Mouse (Mus musculus) kidney, adult 11 months (tissue): ENCODE data around the gene Wbp2nl.
A peak's percentile ranks its signal among the peaks of the same experiment; 100 is the strongest.

Experiments used
- DNase-seq: peaks from one replicate; pipeline ENCODE4 v3.0.0; 2022

The Wbp2nl gene

DNA sequence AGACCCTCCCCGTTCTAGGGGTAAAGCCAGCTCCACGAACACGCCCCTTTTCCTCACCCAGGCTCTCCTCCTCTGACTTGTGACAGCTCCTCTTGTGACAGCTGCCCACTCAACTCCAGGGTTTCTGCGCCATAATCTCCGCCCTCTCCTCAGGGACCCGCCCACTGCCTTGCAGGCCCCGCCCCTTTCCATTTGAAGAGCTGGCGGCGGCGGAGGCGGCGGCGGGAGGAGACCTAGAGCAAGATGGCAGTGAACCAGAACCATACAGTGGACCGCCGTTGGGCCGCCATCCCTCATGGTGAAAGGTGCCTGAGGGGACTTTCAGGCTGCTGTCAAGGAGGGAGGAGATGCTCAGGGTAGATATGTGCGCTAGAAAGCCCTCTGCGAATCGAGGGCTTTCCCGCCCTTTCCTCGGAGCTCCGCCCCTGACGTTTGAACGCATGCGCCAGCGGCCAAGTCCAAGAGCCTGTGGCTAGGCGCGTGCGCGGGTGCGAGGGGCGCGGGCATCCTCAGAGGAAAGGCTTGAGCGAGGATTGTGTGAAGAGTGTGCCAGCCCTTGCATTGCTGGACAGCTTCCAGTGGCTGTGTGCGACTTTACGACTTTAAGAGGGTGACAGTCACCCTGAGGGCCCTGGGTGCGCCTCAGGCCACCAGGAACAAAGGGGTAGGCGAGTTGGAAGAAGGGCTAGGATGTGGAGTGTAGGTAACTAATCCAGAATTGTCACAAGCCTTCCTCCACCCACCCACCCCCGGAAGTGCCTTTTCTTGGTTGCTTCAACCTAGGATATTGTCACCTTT is at the start of gene Wbp2nl:
Gene Wbp2nl (plus strand): TSS at position 191 of the 798 bp plus-strand sequence.
- peak; percentile 7 for DNase-seq

DNA sequence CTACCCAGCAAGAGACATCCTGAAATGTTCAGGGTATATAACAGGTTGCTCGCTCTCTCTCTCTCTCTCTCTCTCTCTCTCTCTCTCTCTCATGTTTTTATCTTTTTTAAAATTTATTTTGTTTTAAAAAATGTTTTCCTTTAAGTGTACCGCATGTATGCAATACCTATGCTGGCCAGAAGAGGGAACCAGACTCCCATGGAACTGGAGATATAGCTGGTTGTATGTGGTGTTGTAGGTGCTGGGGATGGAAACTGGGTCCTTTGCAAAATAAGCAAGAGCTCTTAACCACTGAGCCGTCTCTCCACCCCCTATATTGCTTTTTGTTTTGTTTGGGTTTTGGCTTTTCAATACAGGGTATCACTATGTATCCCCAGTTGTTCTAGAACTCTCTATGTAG is 47.2 kb upstream of the Wbp2nl start:
- no peak for DNase-seq

DNA sequence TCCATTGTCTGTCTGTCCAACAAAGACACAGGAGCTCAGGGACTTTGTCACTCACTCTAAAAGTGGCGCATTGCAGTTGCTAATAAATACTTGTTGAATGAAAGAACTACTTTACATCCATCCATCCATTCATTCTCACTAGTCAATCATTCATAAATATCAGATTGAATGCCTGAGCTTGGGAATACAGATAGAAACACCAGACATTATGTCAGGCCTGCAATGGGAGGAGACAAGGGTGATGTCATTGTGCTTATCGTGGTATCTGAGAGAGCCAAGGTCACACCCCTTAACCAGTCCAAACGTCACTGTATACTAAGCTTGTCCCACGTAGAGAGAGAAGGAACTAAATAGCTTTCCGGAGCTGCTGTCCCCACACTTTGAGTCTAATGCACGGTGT is 46.7 kb upstream of the Wbp2nl start, which contains the start of gene 1500009C09Rik:
Gene 1500009C09Rik (plus strand): TSS at position 301 of the 400 bp plus-strand sequence.
- DNase-seq, result no peak

DNA sequence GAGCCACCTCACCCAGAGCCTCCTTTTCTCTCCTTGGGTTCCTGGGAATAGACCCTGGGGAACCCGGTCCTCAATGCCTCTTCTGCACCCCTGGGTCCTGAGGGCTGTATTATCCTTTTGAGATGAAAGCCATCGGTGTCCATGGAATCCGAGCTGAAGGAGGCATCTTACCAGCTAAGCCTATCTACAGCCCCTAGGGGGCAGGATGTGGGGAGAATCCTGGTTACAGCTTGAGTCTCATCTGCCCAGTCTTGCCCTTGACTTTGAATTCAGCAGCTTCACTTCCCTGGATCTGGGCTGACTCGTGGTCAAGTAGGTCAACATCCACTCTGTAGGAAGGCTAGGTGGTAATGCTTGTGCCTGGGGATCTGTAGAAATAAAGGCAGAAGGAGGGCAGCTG is 43.5 kb upstream of the Wbp2nl start:
- no peak for DNase-seq

DNA sequence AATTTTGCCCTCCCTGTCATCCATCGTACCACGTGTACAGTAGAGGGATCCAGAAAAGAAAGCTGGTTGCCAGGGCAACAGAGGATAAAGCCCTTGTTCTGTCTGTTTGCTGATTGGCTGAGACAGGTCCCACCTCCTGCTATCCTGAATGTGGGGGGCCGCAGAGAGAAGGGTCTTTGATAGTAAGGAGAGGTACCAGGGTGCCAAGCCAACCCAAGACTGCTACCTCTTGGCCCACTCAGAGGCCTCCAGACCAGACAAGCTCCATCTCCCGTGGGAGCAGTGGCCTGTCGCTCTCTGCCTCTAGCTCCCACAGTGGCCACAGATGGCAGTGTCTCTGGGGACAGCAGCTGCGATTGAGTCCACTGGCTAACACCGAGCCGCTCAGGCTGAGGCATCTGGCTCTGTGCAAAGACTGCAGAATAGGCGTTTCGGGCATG is 42.8 kb upstream of the Wbp2nl start:
- DNase-seq, result no peak

DNA sequence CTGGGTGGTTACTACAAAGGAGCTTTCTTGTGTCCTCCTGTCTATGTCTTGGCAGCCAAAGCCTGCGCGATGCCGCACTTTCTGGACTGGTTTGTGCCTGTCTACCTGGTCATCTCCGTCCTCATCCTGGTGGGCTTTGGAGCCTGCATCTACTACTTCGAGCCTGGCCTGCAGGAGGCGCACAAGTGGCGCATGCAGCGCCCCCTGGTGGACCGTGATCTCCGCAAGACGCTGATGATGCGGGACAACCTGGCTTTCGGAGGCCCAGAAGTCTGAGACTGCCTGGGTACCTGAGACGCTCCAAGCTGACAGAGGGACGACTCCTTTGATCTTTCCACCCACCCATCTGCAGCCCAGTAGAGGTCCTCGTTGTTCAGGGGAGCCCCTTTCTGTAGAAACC is 39.2 kb upstream of the Wbp2nl start:
- DNase-seq, result no peak

DNA sequence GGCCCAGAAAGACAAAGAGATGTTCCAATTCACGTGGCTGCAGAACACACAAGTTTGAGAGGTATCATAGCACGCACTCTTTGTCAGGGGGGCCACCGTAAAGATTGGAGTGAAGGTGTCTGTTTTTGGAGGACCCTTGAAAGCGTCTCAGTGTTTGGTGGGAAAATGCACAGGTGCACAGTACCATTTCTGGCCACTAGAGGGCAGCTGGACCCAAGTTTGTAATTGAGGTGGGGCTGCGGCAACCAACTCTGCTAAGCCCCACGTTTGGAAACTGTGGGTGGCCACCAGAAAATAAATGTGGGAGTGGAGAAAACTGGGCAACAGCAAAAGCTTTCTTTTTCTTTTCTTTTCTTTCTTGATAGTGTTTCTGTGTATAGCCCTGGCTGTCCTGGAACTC is 32.4 kb upstream of the Wbp2nl start:
- peak; percentile 22 for DNase-seq

DNA sequence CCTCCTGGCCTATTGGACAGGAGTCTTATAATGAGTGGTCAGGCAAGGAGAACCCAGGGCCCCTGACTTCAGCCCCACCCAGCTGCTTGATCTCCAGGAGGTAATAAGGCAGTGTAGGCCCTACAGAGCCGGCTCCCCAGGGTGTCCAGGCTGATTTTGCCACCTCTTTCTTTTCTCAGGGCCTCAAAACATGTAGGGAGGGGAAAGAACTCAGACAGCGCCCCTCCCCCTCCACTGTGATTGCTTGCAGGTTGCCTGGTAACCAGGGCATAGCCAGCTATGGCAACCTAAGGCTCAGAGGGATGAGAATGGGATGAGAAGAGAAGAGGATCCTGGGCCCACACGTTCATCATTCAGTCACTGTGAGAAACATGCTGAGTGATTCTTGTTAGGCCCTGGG is 30.6 kb upstream of the Wbp2nl start:
- DNase-seq, result no peak

DNA sequence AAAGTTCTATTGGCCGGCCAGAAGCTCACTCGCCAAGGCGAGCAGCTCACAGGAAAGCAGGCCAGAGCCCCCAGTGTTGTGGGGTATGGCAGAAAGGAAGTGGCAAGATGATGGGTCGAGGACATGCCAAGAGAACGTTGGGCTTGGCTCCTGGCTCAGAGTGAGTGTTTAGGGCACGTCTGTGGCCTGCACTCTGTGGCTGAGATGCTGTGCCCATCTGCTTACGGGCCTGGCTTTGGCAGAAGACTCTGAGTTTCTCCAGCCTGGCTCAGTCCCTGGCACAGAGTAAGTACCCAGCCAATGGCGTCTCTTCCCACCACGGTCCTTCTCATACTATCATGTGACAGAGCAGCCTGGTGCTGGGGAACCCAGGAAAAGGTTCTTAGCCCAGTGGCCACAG is 30.0 kb upstream of the Wbp2nl start:
- no peak for DNase-seq

DNA sequence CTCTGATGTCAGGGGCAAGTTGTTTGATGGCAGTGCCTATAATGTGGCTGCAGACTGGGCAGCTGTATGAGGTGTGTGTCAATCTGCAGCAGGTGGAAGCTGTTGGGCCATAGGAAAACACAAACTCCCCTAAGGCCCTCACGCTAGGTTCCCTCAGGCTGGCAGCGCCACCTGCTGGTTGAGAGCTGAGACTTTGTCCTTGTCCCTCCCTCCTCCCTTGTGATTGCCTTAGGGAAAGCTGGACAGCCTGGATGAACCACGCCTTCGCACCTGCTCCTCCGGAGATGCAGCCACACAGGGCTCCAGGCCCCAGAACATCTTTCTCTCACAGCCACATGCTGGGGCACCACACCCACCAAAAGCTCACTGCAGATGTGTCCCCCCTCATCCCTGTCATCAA is 27.6 kb upstream of the Wbp2nl start:
- DNase-seq, result peak; percentile 21

DNA sequence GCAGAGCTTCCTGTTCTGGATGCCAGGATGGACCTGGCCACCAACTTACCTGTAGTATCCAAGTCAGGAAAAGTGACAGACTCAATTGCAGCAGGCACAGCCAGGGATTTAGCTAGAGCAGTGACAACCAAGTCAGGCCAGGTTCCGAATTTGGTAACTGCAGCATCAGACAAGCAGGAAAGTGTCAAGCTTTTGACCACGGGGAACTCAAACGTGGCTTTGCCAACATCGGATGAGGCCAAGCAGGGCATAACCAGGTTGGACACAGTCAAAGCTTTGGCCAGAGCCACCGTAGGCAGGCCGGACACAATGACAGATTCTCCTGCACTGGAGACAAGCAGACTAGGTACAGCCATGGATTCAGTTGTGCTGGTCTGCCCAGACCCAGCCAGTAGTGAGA is 26.5 kb upstream of the Wbp2nl start:
- no peak for DNase-seq

DNA sequence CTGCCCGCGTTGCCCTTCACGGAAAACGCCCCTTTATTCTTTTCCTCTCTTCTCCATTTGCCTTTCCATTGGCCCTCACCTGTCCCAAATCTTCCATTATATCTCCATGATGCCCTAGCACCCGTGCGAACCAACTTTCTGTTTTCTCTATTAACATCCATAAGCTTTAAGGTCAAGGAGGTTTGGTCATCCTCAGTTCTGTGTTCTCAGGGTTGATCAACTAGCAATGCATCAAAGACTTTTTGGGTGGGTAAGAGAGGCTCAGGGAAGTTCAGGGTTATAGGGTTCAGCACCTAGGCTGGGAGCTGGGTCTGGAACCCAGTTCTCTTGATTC is 24.2 kb upstream of the Wbp2nl start, which contains the start of gene Sept3:
Gene Sept3 (plus strand): TSS at position 301 of the 334 bp plus-strand sequence.
- DNase-seq, result no peak

DNA sequence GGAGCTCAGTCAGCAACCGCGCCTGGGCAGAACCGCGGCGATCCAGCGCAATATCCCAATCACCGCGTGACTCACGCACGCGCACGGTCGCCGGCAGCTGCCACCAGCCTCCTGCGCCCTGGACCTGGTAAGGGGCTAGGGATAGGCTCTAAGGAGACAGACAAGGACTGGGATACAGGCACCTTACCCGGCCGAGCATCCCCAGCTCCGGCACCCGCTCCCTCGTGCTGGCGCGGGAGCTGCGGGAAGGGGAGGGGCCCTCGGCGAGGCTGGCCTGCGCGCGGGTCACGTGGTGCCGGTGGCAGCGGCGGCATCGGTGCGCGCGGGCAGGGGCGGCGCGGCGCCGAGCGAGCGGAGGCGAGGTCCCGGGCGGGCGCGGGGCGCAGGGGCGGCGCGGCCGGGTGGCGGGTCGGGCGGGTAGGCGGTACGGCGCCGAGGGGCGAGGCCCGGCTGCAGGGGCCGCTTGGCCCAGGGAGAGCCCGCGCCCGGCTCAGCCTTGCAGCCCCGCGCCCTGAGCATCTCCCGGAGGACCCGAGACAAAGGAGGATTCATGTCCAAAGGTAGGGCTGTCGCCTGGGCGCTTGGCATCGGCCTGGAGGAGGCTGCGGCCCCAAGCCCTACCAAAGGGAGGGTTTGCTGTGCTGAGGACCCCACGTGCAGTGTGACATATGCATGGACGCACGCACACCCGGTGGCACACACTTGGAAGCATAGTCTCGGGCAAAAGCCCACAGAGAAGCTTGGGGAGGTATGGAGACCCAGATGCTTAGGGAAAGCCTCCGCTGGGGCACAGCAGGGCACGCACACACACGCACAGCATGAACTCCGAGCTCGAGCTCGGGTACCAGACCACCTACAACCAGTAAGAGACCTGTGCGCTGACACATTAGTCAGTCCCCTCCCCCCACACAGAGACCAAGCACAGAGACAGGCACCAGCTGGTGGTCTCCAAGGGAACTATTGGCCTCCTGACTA is 23.5 kb upstream of the Wbp2nl start:
- DNase-seq, result no peak

DNA sequence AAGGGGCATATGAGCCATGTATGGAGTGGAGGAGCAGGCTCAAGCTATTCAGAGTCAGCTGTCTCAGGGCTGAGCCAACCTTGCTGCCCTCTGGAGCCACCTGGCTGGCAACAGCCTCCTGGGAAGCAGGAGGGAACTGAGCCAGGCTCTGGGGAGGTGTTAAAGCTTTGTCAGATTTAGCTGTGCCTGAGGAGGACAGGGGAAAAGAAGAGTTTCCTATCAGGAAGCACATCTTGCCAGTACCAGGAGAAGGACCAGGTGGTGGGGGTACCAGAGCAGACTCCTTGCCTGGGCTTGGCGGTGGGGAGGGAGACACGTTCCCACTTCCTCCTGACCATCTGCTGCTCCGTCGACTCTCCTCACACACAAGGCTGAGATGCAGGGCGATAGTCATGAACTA is 21.2 kb upstream of the Wbp2nl start:
- no peak for DNase-seq

DNA sequence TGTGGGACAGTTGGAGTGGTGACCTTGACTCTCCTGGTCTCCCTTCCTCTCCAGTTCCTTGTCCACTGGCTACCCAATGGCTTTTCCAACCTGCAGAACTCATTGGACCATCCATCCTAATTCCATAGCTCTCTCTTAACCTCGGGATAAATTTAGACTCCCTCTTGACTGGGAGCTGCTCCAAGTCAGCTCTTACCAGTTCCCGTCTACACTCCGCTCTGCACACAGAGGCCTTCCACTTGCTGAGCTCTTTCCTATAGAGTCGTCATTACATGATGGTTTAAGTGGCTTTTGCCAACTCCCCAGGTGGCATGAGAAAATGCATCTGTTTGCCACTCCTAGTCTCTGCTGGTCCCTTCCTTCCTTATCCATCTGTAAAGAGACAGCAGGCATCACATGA is 18.1 kb upstream of the Wbp2nl start:
- DNase-seq, result no peak

DNA sequence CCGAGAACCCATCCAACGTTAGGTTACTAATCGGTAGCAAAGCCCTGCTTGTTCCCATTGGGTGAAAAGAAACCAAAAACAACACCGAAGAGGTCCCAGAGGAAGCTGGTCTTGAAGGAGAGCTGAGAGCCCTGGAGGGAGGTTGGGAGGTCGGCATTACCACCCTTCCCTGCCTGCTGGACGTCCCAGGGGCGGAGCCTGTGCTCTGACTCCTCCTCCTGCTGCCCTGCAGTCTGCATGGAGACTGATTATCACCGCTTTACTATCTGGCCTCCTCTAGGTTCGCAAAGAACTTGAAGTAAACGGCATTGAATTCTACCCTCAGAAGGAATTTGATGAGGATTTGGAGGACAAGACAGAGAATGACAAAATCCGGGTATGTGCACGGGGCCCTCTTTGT is 12.6 kb upstream of the Wbp2nl start:
- DNase-seq, result no peak

DNA sequence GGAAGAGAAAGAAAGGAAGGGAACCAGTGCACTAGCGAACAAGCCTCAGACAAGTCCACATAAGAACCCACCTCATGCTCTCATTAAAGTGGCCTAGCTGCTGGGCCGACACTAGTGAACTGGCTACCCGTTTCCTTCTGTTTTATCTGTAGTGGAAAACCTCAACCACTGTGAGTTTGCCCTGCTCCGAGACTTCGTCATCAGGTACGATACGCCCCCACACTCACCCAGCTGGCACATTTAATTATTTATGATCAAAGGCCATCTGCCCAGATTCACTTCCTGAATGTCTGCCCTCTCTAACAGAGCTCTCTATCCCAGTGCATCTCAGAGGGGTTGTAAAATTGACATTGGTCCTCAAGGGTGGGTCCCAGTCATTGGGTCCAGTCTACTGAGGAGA is 8.5 kb upstream of the Wbp2nl start:
- DNase-seq, result no peak

DNA sequence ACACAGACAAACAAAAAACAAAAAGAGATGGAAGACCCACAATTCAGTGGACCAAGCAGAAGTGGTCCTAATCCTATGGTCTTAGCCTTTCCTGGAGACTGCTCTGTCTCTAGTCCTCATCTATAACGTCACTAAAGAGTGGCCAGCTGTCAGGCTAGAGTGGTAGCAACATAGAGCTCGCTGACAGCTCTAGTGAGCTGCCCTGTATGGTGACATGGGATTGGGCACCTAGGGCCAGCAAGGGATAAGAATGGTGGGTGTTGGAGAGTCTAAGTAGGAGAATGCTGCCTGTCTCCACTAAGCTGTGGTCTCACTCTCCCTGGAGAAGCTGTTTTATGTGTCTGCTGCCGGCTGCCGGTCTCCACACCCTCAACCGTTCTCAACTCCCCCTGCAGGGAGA is 5.9 kb upstream of the Wbp2nl start:
- no peak for DNase-seq

DNA sequence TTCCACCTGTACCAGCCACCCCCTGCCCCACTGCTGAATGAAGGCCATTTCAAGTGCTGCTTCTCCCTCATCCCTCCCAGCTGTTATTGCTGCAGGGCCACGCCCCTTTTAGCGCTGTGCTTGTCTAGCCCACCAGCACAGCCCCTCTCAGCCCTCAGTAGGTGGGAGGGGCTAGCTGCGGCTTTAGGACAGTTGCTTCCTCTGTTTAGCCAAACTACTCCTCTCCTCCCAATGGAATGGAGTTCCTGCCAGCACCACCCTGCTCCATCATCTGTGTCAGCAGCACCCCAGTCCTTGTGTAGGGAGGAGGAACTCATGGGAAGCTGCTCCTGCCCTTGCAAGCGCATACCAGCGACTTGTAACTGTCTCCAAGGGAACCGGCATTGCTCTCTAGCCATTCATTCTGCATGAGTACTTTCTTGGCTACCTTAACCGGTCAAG is 5.5 kb upstream of the Wbp2nl start:
- DNase-seq, result peak; percentile 22

DNA sequence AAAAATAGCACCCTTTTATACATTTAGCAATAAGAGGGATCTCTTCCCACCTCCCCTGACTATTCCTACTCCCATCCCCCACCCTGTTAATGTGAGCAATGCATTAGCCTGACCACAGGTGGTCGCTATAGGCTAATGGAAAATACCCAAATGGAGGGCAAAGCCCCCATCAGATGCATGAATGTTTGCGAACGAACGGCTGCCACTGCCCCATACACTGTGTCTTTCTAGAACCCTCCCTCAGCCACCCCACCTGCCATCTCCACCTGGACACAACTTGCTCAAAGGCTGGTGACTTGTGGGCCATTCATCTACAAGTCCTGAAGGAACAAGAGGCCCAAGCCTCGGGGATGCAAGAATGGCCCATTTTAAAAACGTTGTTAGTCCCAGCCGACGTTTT is 4.7 kb upstream of the Wbp2nl start:
- no peak for DNase-seq

DNA sequence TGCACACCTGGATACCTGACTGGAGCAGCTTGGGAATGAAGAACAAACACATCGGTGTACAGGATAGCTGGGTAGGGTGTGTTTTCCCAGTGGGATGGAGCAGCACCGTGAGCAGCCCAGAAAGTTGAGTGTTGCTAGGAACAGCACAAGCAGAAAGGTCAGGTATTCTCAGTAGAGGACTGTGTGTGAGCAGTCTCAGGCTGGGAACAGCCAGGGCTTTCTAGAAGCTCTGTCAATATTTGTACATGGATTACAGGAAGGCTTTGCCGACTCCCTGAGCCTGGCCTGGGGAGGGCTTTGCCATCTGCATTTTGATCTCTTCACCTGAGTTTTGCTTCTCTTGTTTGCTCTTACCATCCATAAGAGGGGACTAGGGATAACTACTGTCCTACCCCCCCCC is 8.4 kb downstream of the Wbp2nl start:
- DNase-seq, result no peak

DNA sequence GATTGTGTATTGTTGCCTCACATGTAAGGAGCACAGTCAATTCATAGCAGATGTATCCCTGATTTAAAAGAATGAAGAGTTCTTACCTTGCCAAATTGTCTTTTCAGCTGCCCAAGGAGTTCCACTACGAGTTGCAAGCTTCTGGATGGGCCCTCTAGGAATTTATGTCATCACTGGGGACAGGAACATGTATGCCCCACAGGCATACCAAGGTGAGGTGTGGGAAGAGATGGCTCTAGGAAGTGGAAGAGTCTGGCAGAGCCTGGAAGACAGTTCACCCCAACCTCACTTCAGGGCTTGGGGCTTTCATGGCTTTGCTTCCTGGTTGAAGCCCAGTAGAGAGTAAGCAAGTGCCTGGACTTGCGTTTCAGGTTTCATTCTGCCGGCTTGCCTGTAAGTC is 9.7 kb downstream of the Wbp2nl start:
- no peak for DNase-seq

DNA sequence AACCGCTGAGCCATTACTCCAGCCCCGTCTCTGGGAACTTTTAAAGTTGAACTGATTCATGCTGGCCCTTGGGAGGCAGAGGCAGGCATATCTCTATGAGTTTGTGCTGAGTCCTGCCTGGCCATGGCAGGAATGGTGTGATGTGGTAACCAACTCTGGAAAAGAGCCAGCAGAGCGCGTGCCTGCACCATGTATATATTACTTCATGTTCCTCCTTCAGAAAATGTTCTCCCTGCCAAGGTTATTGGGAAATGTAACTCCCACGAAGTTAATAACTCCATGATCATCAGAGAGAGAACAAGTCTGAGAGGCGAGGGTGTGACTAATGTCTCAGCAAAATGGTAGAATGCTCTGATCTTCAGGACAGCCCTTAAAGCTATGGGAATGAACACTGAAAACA is 19.1 kb downstream of the Wbp2nl start:
- no peak for DNase-seq

DNA sequence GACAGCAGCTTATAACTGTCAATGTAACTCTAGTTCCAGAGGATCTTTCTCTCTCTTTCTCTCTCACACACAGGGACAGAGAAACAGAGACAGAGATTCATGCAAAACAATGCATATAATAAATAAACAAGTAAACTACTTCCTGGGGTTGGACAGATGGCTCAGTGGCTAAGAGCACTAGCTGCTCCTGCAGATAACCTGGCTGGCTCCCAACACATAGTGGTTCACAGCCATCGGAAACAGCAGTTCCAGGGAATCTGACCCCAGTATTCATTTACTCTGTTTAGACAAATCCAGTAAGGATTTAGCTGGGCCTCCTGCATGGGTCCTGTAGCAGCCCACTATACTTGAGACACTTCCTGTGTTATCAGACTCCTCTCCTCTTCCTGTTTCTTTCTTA is 20.9 kb downstream of the Wbp2nl start:
- DNase-seq, result no peak
